Mouse (Mus musculus): ENCODE measurements at regions not wholly inside any gene's neighbourhood (a gene's known extent, or its start where the extent isn't known, plus 50 kb on each side); places are given as distances from the start of the nearest gene placed in this dataset.

DNA sequence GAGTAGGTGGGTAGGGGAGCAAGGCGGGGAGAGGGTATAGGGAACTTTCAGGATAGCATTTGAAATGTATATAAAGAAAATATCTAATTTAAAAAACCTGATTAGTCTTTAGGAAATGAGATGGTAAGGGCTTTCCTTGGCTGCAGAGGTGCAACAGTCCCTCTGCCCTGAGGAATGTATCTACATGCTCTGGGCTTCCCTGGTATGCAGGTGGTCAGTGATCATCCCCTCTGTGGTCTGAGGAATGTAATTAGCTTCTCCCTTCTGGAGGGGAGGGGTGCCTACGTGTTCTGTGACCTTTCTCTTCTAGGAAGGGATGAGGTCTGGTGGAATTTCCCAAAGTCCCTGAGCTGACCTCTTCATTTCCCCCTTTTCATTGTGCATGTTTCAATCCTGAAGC lies 64.4 kb upstream of the Gli3 start:
- no peak for TF ChIP-seq CTCF (IDR thresholded peaks at IDR 0.05; ENCODE audit: control insufficient read depth, insufficient read depth, insufficient read length)
- TF ChIP-seq FOSL1 (IDR thresholded peaks at IDR 0.05; ENCODE audit: insufficient read depth, low read length, poor library complexity, severe bottlenecking), result no peak
- no peak for TF ChIP-seq MYOD1 (IDR thresholded peaks at IDR 0.05; ENCODE audit: control insufficient read depth, insufficient read length, low read depth)
- no peak for TF ChIP-seq MYOG (IDR thresholded peaks at IDR 0.05; ENCODE audit: control insufficient read depth, extremely low read depth, insufficient read length)
- TF ChIP-seq MAX (IDR thresholded peaks at IDR 0.05), result no peak
- TF ChIP-seq CEBPB (IDR thresholded peaks at IDR 0.05; ENCODE audit: low read depth), result no peak
- no peak for TF ChIP-seq USF1 (IDR thresholded peaks at IDR 0.05; ENCODE audit: low read depth)
